Mouse (Mus musculus): ENCODE results near the gene Usp17la.
"Not testable (repeated sequence)": the region's sequence is repeated elsewhere in the genome, so short reads cannot be mapped to it uniquely, and the experiment has no call there.

The Usp17la gene

GRCm38 (mm10) chr7:104856709-104857108, at the start of gene Usp17la:
TSS of gene Usp17la (plus strand) at chr7:104857009.
- not testable (repeated sequence) for DNase-seq

GRCm38 (mm10) chr7:104810335-104810734, 46.5 kb upstream of the Usp17la start:
- not testable (repeated sequence) for DNase-seq

- DNase-seq = no peak
Observed at GRCm38 (mm10) chr7:104842503-104842902, 14.3 kb upstream of the Usp17la start, which contains the start of gene Usp17lb. TSS of gene Usp17lb (minus strand) at chr7:104842603.

GRCm38 (mm10) chr7:104843731-104844287, 13.0 kb upstream of the Usp17la start:
- no peak for DNase-seq

- not testable (repeated sequence) for DNase-seq
Observed at GRCm38 (mm10) chr7:104851546-104851945, 5.3 kb upstream of the Usp17la start.

- DNase-seq = no peak
Observed at GRCm38 (mm10) chr7:104855248-104855750, 1.5 kb upstream of the Usp17la start.

DNA sequence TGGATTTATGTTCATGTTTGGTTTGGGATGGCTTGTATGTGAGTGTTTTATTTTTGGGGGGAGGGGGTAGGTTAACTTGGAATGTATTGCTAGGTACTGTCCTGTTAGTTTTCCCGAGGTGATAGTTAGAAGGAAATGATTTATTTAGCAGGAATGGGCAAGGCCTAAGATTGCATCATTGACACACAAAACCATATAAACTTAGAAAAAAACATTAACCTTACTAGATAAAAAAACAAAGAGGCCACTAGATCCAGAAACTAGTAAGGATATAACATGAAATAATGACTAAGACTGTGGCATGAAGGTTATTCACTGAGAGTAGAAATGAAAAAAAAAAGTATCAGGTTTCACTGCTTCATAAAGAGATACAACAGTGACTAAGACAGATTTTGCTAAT, 874 bp downstream of the Usp17la start:
- no peak for DNase-seq

DNA sequence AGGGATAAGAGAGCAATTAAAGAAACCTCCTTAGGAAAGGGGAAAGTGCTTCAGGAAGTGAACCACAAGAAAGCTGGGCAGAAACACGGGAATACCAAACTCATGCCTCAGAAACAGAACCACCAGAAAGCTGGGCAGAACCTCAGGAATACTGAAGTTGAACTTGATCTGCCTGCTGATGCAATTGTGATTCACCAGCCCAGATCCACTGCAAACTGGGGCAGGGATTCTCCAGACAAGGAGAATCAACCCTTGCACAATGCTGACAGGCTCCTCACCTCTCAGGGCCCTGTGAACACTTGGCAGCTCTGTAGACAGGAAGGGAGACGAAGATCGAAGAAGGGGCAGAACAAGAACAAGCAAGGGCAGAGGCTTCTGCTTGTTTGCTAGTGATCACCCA, 4.6 kb downstream of the Usp17la start:
- DNase-seq = no peak

DNA sequence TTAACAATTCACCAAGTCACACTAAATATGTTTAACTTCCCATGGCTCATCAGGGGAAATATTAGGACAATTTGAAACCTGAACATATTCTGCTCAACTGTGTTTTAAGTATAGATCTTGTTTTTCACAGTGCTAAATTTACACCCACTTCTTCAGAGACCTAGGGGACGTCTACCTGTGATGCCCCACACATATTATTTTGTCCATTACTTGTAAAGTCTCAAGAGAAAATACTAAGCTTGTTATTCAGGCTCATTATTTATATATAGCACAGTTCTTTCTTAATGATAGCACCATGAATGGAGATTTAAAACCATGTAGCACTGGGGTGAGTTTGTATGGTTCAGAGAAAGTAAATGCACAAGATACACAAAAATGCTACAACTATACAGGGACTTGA, 20.9 kb downstream of the Usp17la start, which contains the start of gene Olfr665:
Gene Olfr665, plus strand, starts transcription at position 301 of the 400 bp plus-strand sequence.
- no peak for DNase-seq

GRCm38 (mm10) chr7:104895852-104896251, 39.0 kb downstream of the Usp17la start, which contains the start of gene Olfr666:
TSS of gene Olfr666 (minus strand) at chr7:104895952.
- DNase-seq = no peak
